Mouse (Mus musculus): ENCODE data around the gene 1700056E22Rik. TPM values are rescaled to one million over a fixed set of nuclear protein-coding genes. Genes with fewer than 3 reads are reported as not detected.

The 1700056E22Rik gene
- total and polyA plus RNA-seq, 3 experiments: 0.35 to 1.1 TPM; not detected in 1

GRCm38 (mm10) chr1:184005315-184006058, 28.6 kb downstream of the 1700056E22Rik start:
- no peak for DNase-seq (ENCODE audit: low read depth, low spot score)
- H3K79me2 ChIP-seq (ENCODE audit: control insufficient read depth, insufficient read depth, low read length, poor library complexity): no peaks in the 10 kb centered on the region
- no peaks in the 10 kb centered on the region for H3K4me1 ChIP-seq (ENCODE audit: control insufficient read depth in 1 of 2, insufficient read depth in 2 of 2, low read length in 2 of 2)
- TF ChIP-seq USF2 (IDR thresholded peaks at IDR 0.05; ENCODE audit: borderline replicate concordance in 1 of 2, insufficient read depth in 1 of 2, low read depth in 1 of 2, low read length in 2 of 2): no peak
- TF ChIP-seq SIN3A (IDR thresholded peaks at IDR 0.05; ENCODE audit: low read length): no peak
- no peak for TF ChIP-seq JUND (IDR thresholded peaks at IDR 0.05; ENCODE audit: low read depth, low read length)
- no peak for TF ChIP-seq POLR2A (IDR thresholded peaks at IDR 0.05; ENCODE audit: control insufficient read depth in 1 of 2, insufficient read depth in 1 of 2, low read depth in 1 of 2, low read length in 2 of 2, poor library complexity in 1 of 2)
- no peak overlapping the region for H3K27ac ChIP-seq (ENCODE audit: control insufficient read depth, low read depth, low read length)
- no peak overlapping the region for H3K9ac ChIP-seq (ENCODE audit: control insufficient read depth, low read depth, low read length, poor library complexity, severe bottlenecking)
- H3K4me3 ChIP-seq (ENCODE audit: control insufficient read depth in 1 of 2, insufficient read depth in 1 of 2, low read depth in 2 of 2, low read length in 2 of 2): no peak overlapping the region
- H3K27me3 ChIP-seq (ENCODE audit: control insufficient read depth in 1 of 2, insufficient read depth in 2 of 2, low read length in 2 of 2): peaks cover 0 to 1% of the 10 kb centered on the region in 2 experiments; a peak in 2 of 4 replicates
- H3K9me3 ChIP-seq (replicated peaks; ENCODE audit: insufficient read depth, low read length): no peaks in the 10 kb centered on the region
- H3K36me3 ChIP-seq (ENCODE audit: control insufficient read depth in 1 of 2, insufficient read depth in 2 of 2, low read length in 2 of 2): no peaks in the 10 kb centered on the region

- no peaks in the 10 kb centered on the region for H3K4me1 ChIP-seq (ENCODE audit: control insufficient read depth in 1 of 2, insufficient read depth in 2 of 2, low read length in 2 of 2)
- H3K9me3 ChIP-seq (replicated peaks; ENCODE audit: insufficient read depth, low read length): no peaks in the 10 kb centered on the region
- no peak overlapping the region for H3K9ac ChIP-seq (ENCODE audit: control insufficient read depth, low read depth, low read length, poor library complexity, severe bottlenecking)
- H3K79me2 ChIP-seq (ENCODE audit: control insufficient read depth, insufficient read depth, low read length, poor library complexity): no peaks in the 10 kb centered on the region
- DNase-seq (ENCODE audit: low read depth, low spot score): no peak
- no peaks in the 10 kb centered on the region for H3K36me3 ChIP-seq (ENCODE audit: control insufficient read depth in 1 of 2, insufficient read depth in 2 of 2, low read length in 2 of 2)
- TF ChIP-seq KAT2A (conservative IDR thresholded peaks at IDR 0.05; ENCODE audit: low read depth, low read length) (no peak), ZMIZ1 (IDR thresholded peaks at IDR 0.05; ENCODE audit: low read depth, low read length) (no peak), NRF1 (IDR thresholded peaks at IDR 0.05; ENCODE audit: insufficient read depth, low read depth, low read length, poor library complexity, severe bottlenecking) (no peak), RAD21 (IDR thresholded peaks at IDR 0.05; ENCODE audit: low read depth, low read length) (no peak), USF1 (IDR thresholded peaks at IDR 0.05; ENCODE audit: low read depth, low read length) (no peak), POLR2AphosphoS5 (IDR thresholded peaks at IDR 0.05; ENCODE audit: borderline replicate concordance, low read depth, low read length) (no peak), TBP (IDR thresholded peaks at IDR 0.05; ENCODE audit: low read depth, low read length) (no peak), MYB (IDR thresholded peaks at IDR 0.05; ENCODE audit: low read depth, low read length) (no peak)
- H3K27ac ChIP-seq (ENCODE audit: control insufficient read depth, low read depth, low read length): no peak overlapping the region
- H3K27me3 ChIP-seq (ENCODE audit: control insufficient read depth in 1 of 2, insufficient read depth in 2 of 2, low read length in 2 of 2): peaks cover 0 to 1% of the 10 kb centered on the region in 2 experiments; a peak in 2 of 4 replicates
- no peak overlapping the region for H3K4me3 ChIP-seq (ENCODE audit: control insufficient read depth in 1 of 2, insufficient read depth in 1 of 2, low read depth in 2 of 2, low read length in 2 of 2)
Measured at GRCm38 (mm10) chr1:184004311-184004710, 29.8 kb downstream of the 1700056E22Rik start.

GRCm38 (mm10) chr1:184002470-184002869, 31.6 kb downstream of the 1700056E22Rik start:
- H3K4me3 ChIP-seq (ENCODE audit: control insufficient read depth in 1 of 2, insufficient read depth in 1 of 2, low read depth in 2 of 2, low read length in 2 of 2): no peak overlapping the region
- H3K9me3 ChIP-seq (replicated peaks; ENCODE audit: insufficient read depth, low read length): no peaks in the 10 kb centered on the region
- H3K9ac ChIP-seq (ENCODE audit: control insufficient read depth, low read depth, low read length, poor library complexity, severe bottlenecking): no peak overlapping the region
- H3K27ac ChIP-seq (ENCODE audit: control insufficient read depth, low read depth, low read length): no peak overlapping the region
- H3K27me3 ChIP-seq (ENCODE audit: control insufficient read depth in 1 of 2, insufficient read depth in 2 of 2, low read length in 2 of 2): peaks cover 0 to 1% of the 10 kb centered on the region in 2 experiments; a peak in 2 of 4 replicates
- no peaks in the 10 kb centered on the region for H3K4me1 ChIP-seq (ENCODE audit: control insufficient read depth in 1 of 2, insufficient read depth in 2 of 2, low read length in 2 of 2)
- no peaks in the 10 kb centered on the region for H3K79me2 ChIP-seq (ENCODE audit: control insufficient read depth, insufficient read depth, low read length, poor library complexity)
- DNase-seq (ENCODE audit: low read depth, low spot score): no peak
- H3K36me3 ChIP-seq (ENCODE audit: control insufficient read depth in 1 of 2, insufficient read depth in 2 of 2, low read length in 2 of 2): no peaks in the 10 kb centered on the region
- TF ChIP-seq EP300 (IDR thresholded peaks at IDR 0.05; ENCODE audit: low read depth in 1 of 2, low read length in 2 of 2) (no peak), POLR2AphosphoS2 (IDR thresholded peaks at IDR 0.05; ENCODE audit: low read length) (no peak), MEF2A (IDR thresholded peaks at IDR 0.05; ENCODE audit: extremely low read depth, insufficient replicate concordance, low read depth, low read length, poor library complexity, severe bottlenecking) (no peak), USF1 (IDR thresholded peaks at IDR 0.05; ENCODE audit: low read depth, low read length) (no peak), RCOR1 (IDR thresholded peaks at IDR 0.05; ENCODE audit: low read depth, low read length) (no peak), GATA1 (IDR thresholded peaks at IDR 0.05; ENCODE audit: low read depth, low read length) (no peak), MAX (IDR thresholded peaks at IDR 0.05; ENCODE audit: low read length) (no peak), GABPA (IDR thresholded peaks at IDR 0.05; ENCODE audit: low read depth, low read length) (no peak), SMC3 (IDR thresholded peaks at IDR 0.05; ENCODE audit: low read depth, low read length) (no peak), BHLHE40 (IDR thresholded peaks at IDR 0.05; ENCODE audit: borderline replicate concordance, low read depth, low read length) (no peak), ZNF384 (IDR thresholded peaks at IDR 0.05; ENCODE audit: low read depth, low read length) (no peak), RAD21 (IDR thresholded peaks at IDR 0.05; ENCODE audit: low read depth, low read length) (no peak), ZC3H11A (IDR thresholded peaks at IDR 0.05; ENCODE audit: low read depth, low read length) (no peak), TBP (IDR thresholded peaks at IDR 0.05; ENCODE audit: low read depth, low read length) (no peak), POLR2A (IDR thresholded peaks at IDR 0.05; ENCODE audit: control insufficient read depth in 1 of 2, insufficient read depth in 1 of 2, low read depth in 1 of 2, low read length in 2 of 2, poor library complexity in 1 of 2) (no peak), POLR2AphosphoS5 (IDR thresholded peaks at IDR 0.05; ENCODE audit: borderline replicate concordance, low read depth, low read length) (no peak), CTCF (IDR thresholded peaks at IDR 0.05 in 2 of 3, conservative IDR thresholded peaks at IDR 0.05 in 1 of 3; ENCODE audit: control insufficient read depth in 1 of 3, insufficient read depth in 1 of 3, low read depth in 2 of 3, low read length in 3 of 3, poor library complexity in 1 of 3, severe bottlenecking in 1 of 3) (no peak)
